Mouse (Mus musculus): ENCODE results near the gene F2rl1. TPM values are rescaled to one million over a fixed set of nuclear protein-coding genes. Genes with fewer than 3 reads are reported as not detected.

Gene F2rl1
- polyA plus RNA-seq, 1 experiment from 2014 or later: 4.5 TPM

- no peak for ATAC-seq (ENCODE audit: insufficient read depth)
- H3K27ac ChIP-seq (ENCODE audit: low read depth): peak overlapping the region; percentile 6
- 36% methylated on average over 6 of the region's 6 CpGs for WGBS
These were observed 21.2 kb upstream of the F2rl1 start for GRCm38 (mm10) chr13:95546251-95546650.

GRCm38 (mm10) chr13:95545729-95546186, 20.7 kb upstream of the F2rl1 start:
- WGBS: 55% methylated on average over 7 of the region's 7 CpGs
- peak; percentile 58 for DNase-seq
- 0 out of 2 replicates have a peak, but pooled peaks have one; percentile 32 for ATAC-seq (ENCODE audit: insufficient read depth)
- H3K9me3 ChIP-seq (ENCODE audit: low read depth, low read length): no peaks in the 10 kb centered on the region
- H3K4me1 ChIP-seq (ENCODE audit: insufficient read depth): peaks cover 14% of the 10 kb centered on the region
- H3K4me3 ChIP-seq (ENCODE audit: low read depth, low read length): no peak overlapping the region
- H3K27me3 ChIP-seq (ENCODE audit: insufficient read depth, low read length): no peaks in the 10 kb centered on the region
- no peaks in the 10 kb centered on the region for H3K36me3 ChIP-seq (ENCODE audit: insufficient read depth)
- TF ChIP-seq CTCF (IDR thresholded peaks at IDR 0.05; ENCODE audit: low read depth): no peak
- H3K9ac ChIP-seq: no peak overlapping the region
- peak overlapping the region; percentile 6 for H3K27ac ChIP-seq (ENCODE audit: low read depth)
- no peak overlapping the region for H3K4me2 ChIP-seq

More at GRCm38 (mm10) chr13:95546251-95546650, 21.2 kb upstream of the F2rl1 start:
- Histone ChIP-seq H3K27me3 (ENCODE audit: insufficient read depth, low read length) (no peaks in the 10 kb centered on the region), H3K4me1 (ENCODE audit: insufficient read depth) (peaks cover 14% of the 10 kb centered on the region), H3K9me3 (ENCODE audit: low read depth, low read length) (no peaks in the 10 kb centered on the region), H3K36me3 (ENCODE audit: insufficient read depth) (no peaks in the 10 kb centered on the region), H3K4me3 (ENCODE audit: low read depth, low read length) (no peak overlapping the region), H3K4me2 (no peak overlapping the region), H3K9ac (no peak overlapping the region)
- DNase-seq: peak; percentile 52
- no peak for TF ChIP-seq CTCF (IDR thresholded peaks at IDR 0.05; ENCODE audit: low read depth)

- ATAC-seq (ENCODE audit: insufficient read depth): no peak
- 71% methylated on average over 5 of the region's 5 CpGs for WGBS
- DNase-seq: no peak
These were observed 13.0 kb upstream of the F2rl1 start for GRCm38 (mm10) chr13:95538021-95538420.

GRCm38 (mm10) chr13:95536117-95536493, 11.1 kb upstream of the F2rl1 start:
- DNase-seq (peak; percentile 9), ATAC-seq (ENCODE audit: insufficient read depth) (no peak)
- no peak for TF ChIP-seq CTCF (IDR thresholded peaks at IDR 0.05; ENCODE audit: low read depth)
- H3K27ac ChIP-seq (ENCODE audit: low read depth): peak overlapping the region; percentile 71
- no peak overlapping the region for H3K4me3 ChIP-seq (ENCODE audit: low read depth, low read length)
- 18% methylated on average over 5 of the region's 5 CpGs for WGBS
- H3K4me1 ChIP-seq (ENCODE audit: insufficient read depth): peaks cover 4% of the 10 kb centered on the region; the same call in 1 of the 2 replicates
- no peaks in the 10 kb centered on the region for H3K9me3 ChIP-seq (ENCODE audit: low read depth, low read length)
- peak overlapping the region; percentile 15; the same call in 1 of the 2 replicates for H3K4me2 ChIP-seq
- H3K9ac ChIP-seq: no peak overlapping the region
- H3K27me3 ChIP-seq (ENCODE audit: insufficient read depth, low read length): no peaks in the 10 kb centered on the region
- no peaks in the 10 kb centered on the region for H3K36me3 ChIP-seq (ENCODE audit: insufficient read depth)

More at GRCm38 (mm10) chr13:95538021-95538420, 13.0 kb upstream of the F2rl1 start:
- no peaks in the 10 kb centered on the region for H3K36me3 ChIP-seq (ENCODE audit: insufficient read depth)
- H3K4me3 ChIP-seq (ENCODE audit: low read depth, low read length): no peak overlapping the region
- no peak overlapping the region for H3K9ac ChIP-seq
- TF ChIP-seq CTCF (IDR thresholded peaks at IDR 0.05; ENCODE audit: low read depth): no peak
- no peak overlapping the region for H3K4me2 ChIP-seq
- H3K4me1 ChIP-seq (ENCODE audit: insufficient read depth): peaks cover 4% of the 10 kb centered on the region; the same call in 1 of the 2 replicates
- no peaks in the 10 kb centered on the region for H3K9me3 ChIP-seq (ENCODE audit: low read depth, low read length)
- no peak overlapping the region for H3K27ac ChIP-seq (ENCODE audit: low read depth)
- H3K27me3 ChIP-seq (ENCODE audit: insufficient read depth, low read length): no peaks in the 10 kb centered on the region

- TF ChIP-seq CTCF (IDR thresholded peaks at IDR 0.05; ENCODE audit: low read depth): no peak
- DNase-seq: peak; percentile 73
- Histone ChIP-seq H3K27ac (ENCODE audit: low read depth) (peak overlapping the region; percentile 71), H3K36me3 (ENCODE audit: insufficient read depth) (no peaks in the 10 kb centered on the region), H3K9me3 (ENCODE audit: low read depth, low read length) (no peaks in the 10 kb centered on the region), H3K27me3 (ENCODE audit: insufficient read depth, low read length) (no peaks in the 10 kb centered on the region), H3K4me2 (peak overlapping the region; percentile 36), H3K4me1 (ENCODE audit: insufficient read depth) (peaks cover 4% of the 10 kb centered on the region; the same call in 1 of the 2 replicates), H3K4me3 (ENCODE audit: low read depth, low read length) (no peak overlapping the region), H3K9ac (no peak overlapping the region)
- ATAC-seq (ENCODE audit: insufficient read depth): peak; percentile 83
- 13% methylated on average over 11 of the region's 11 CpGs for WGBS
These were observed 10.6 kb upstream of the F2rl1 start for GRCm38 (mm10) chr13:95535461-95536116.

- Histone ChIP-seq H3K4me2 (peak overlapping the region; percentile 36), H3K4me3 (ENCODE audit: low read depth, low read length) (no peak overlapping the region), H3K27ac (ENCODE audit: low read depth) (peak overlapping the region; percentile 71), H3K27me3 (ENCODE audit: insufficient read depth, low read length) (no peaks in the 10 kb centered on the region), H3K9ac (no peak overlapping the region), H3K9me3 (ENCODE audit: low read depth, low read length) (no peaks in the 10 kb centered on the region), H3K36me3 (ENCODE audit: insufficient read depth) (no peaks in the 10 kb centered on the region), H3K4me1 (ENCODE audit: insufficient read depth) (peaks cover 4% of the 10 kb centered on the region; the same call in 1 of the 2 replicates)
- TF ChIP-seq CTCF (IDR thresholded peaks at IDR 0.05; ENCODE audit: low read depth): no peak
- WGBS: 18% methylated on average over 6 of the region's 6 CpGs
- peak; percentile 34 for DNase-seq
- peak; percentile 26; the same call in 1 of the 2 replicates for ATAC-seq (ENCODE audit: insufficient read depth)
These were observed 10.0 kb upstream of the F2rl1 start for GRCm38 (mm10) chr13:95535026-95535425.

GRCm38 (mm10) chr13:95534131-95534561, 9.1 kb upstream of the F2rl1 start:
- H3K4me2 ChIP-seq: peak overlapping the region; percentile 44
- H3K27me3 ChIP-seq (ENCODE audit: insufficient read depth, low read length): no peaks in the 10 kb centered on the region
- no peaks in the 10 kb centered on the region for H3K36me3 ChIP-seq (ENCODE audit: insufficient read depth)
- H3K27ac ChIP-seq (ENCODE audit: low read depth): peak overlapping the region; percentile 71; the same call in 1 of the 2 replicates
- H3K4me3 ChIP-seq (ENCODE audit: low read depth, low read length): no peak overlapping the region
- H3K9ac ChIP-seq: peak overlapping the region; percentile 9; the same call in 1 of the 2 replicates
- ATAC-seq (ENCODE audit: insufficient read depth) (peak; percentile 19; the same call in 1 of the 2 replicates), DNase-seq (peak; percentile 75)
- TF ChIP-seq CTCF (IDR thresholded peaks at IDR 0.05; ENCODE audit: low read depth): no peak
- peaks cover 4% of the 10 kb centered on the region; the same call in 1 of the 2 replicates for H3K4me1 ChIP-seq (ENCODE audit: insufficient read depth)
- H3K9me3 ChIP-seq (ENCODE audit: low read depth, low read length): no peaks in the 10 kb centered on the region
- WGBS: 4% methylated on average over 5 of the region's 5 CpGs

Measured in lung, embryonic 14.5 days (tissue).